Mouse (Mus musculus): ENCODE results near the gene Ddias.
"Not testable (repeated sequence)": the region's sequence is repeated elsewhere in the genome, so short reads cannot be mapped to it uniquely, and the experiment has no call there.

Ddias gene

GRCm38 (mm10) chr7:92874116-92874675, at the start of gene Ddias, which contains the start of gene Prcp:
TSS of gene Ddias (minus strand) at chr7:92874247.
TSS of gene Prcp (plus strand) at chr7:92874470.
- peak; percentile 95 for DNase-seq (ENCODE audit: low spot score)

- DNase-seq (ENCODE audit: low spot score): no peak
Measured at GRCm38 (mm10) chr7:92920857-92921172, 46.8 kb upstream of the Ddias start.

GRCm38 (mm10) chr7:92920172-92920856, 46.3 kb upstream of the Ddias start:
- DNase-seq (ENCODE audit: low spot score): no peak

GRCm38 (mm10) chr7:92904285-92904684, 30.2 kb upstream of the Ddias start:
- not testable (repeated sequence) for DNase-seq (ENCODE audit: low spot score)

- DNase-seq (ENCODE audit: low spot score): peak; percentile 76
Measured at GRCm38 (mm10) chr7:92903360-92904038, 29.5 kb upstream of the Ddias start.

- DNase-seq (ENCODE audit: low spot score): no peak
Measured at GRCm38 (mm10) chr7:92897021-92897420, 23.0 kb upstream of the Ddias start.

- no peak for DNase-seq (ENCODE audit: low spot score)
Measured at GRCm38 (mm10) chr7:92896036-92896435, 22.0 kb upstream of the Ddias start.

GRCm38 (mm10) chr7:92893478-92893877, 19.4 kb upstream of the Ddias start:
- DNase-seq (ENCODE audit: low spot score): no peak

- no peak for DNase-seq (ENCODE audit: low spot score)
Measured at GRCm38 (mm10) chr7:92890618-92891230, 16.7 kb upstream of the Ddias start.

GRCm38 (mm10) chr7:92890211-92890610, 16.2 kb upstream of the Ddias start:
- DNase-seq (ENCODE audit: low spot score): no peak

GRCm38 (mm10) chr7:92887230-92887629, 13.2 kb upstream of the Ddias start:
- DNase-seq (ENCODE audit: low spot score): no peak

GRCm38 (mm10) chr7:92886801-92887200, 12.8 kb upstream of the Ddias start:
- DNase-seq (ENCODE audit: low spot score): no peak

- no peak for DNase-seq (ENCODE audit: low spot score)
Measured at GRCm38 (mm10) chr7:92884998-92885660, 11.1 kb upstream of the Ddias start.

- no peak for DNase-seq (ENCODE audit: low spot score)
Measured at GRCm38 (mm10) chr7:92883850-92884716, 10.0 kb upstream of the Ddias start.

GRCm38 (mm10) chr7:92878575-92879285, 4.7 kb upstream of the Ddias start:
- no peak for DNase-seq (ENCODE audit: low spot score)

GRCm38 (mm10) chr7:92876538-92876937, 2.5 kb upstream of the Ddias start:
- no peak for DNase-seq (ENCODE audit: low spot score)

- DNase-seq (ENCODE audit: low spot score): no peak
Measured at GRCm38 (mm10) chr7:92876066-92876465, 2.0 kb upstream of the Ddias start.

GRCm38 (mm10) chr7:92874761-92875408, 838 bp upstream of the Ddias start:
- DNase-seq (ENCODE audit: low spot score): peak; percentile 90

GRCm38 (mm10) chr7:92871596-92871995, 2.5 kb downstream of the Ddias start:
- no peak for DNase-seq (ENCODE audit: low spot score)

GRCm38 (mm10) chr7:92870161-92870560, 3.9 kb downstream of the Ddias start:
- no peak for DNase-seq (ENCODE audit: low spot score)

Data from urinary bladder, postnatal 14 days (tissue).